Mouse (Mus musculus) hindbrain, postnatal 0 days (tissue): ENCODE results near the gene Churc1. TPM values are rescaled to one million over a fixed set of nuclear protein-coding genes. Genes with fewer than 3 reads are reported as not detected.

Experiments used
- ATAC-seq: fragments of 200-750 bp; cut with Nextera tagmentation; 2 replicates; pipeline ENCODE4 v1.8.0; 2017; ENCODE audit warnings: mild to moderate bottlenecking, moderate TSS enrichment, moderate library complexity
- DNase-seq: peaks from one replicate; pipeline ENCODE4 v3.0.0-alpha.2; 2015; ENCODE audit warnings: low spot score
- H3K27ac ChIP-seq: fragments of 300-500 bp; sonication (generic); 2 replicates; pipeline ENCODE4 v1.5.1; 2014; ENCODE audit warnings: mild to moderate bottlenecking
- H3K27me3 ChIP-seq: fragments of 300-500 bp; sonication (generic); 2 replicates; pipeline ENCODE4 v1.6.1; 2014; ENCODE audit warnings: low read length, mixed read lengths; ENCODE audit not compliant: insufficient read depth
- H3K36me3 ChIP-seq: fragments of 300-500 bp; sonication (generic); 2 replicates; pipeline ENCODE4 v1.6.1; 2014; ENCODE audit warnings: low read length, mixed read lengths; ENCODE audit not compliant: insufficient read depth
- H3K4me1 ChIP-seq: fragments of 300-500 bp; sonication (generic); 2 replicates; pipeline ENCODE4 v1.6.1; 2014; ENCODE audit warnings: antibody characterized with exemption, low read length, mixed read lengths; ENCODE audit not compliant: insufficient read depth
- H3K4me2 ChIP-seq: fragments of 300-500 bp; sonication (generic); 2 replicates; pipeline ENCODE4 v1.6.1; 2014; ENCODE audit warnings: low read depth, mild to moderate bottlenecking, low read length, moderate library complexity, mixed read lengths
- H3K4me3 ChIP-seq: fragments of 300-500 bp; sonication (generic); 2 replicates; pipeline ENCODE4 v1.5.1; 2014; ENCODE audit warnings: low read length
- H3K9ac ChIP-seq: fragments of 300-500 bp; sonication (generic); replicated peaks from 2 replicates; pipeline ENCODE4 v1.6.1; 2014; ENCODE audit warnings: mild to moderate bottlenecking, low read length, moderate library complexity, mixed read lengths
- H3K9me3 ChIP-seq: fragments of 300-500 bp; sonication (generic); 2 replicates; pipeline ENCODE4 v1.6.1; 2016; ENCODE audit warnings: low read length, mixed read lengths
- CTCF ChIP-seq: IDR thresholded peaks from 2 replicates; pipeline ENCODE4 v1.5.1; 2016; ENCODE audit warnings: antibody characterized with exemption, control low read depth, low read depth
- WGBS: fragments of 180-500 bp; shearing (Covaris S2); extraction: QIAGEN DNeasy Blood & Tissue Kit; methylation state at CpG from one replicate; pipeline ENCODE4 v1.1.7; 2014; 5-methylcytosine and 5-hydroxymethylcytosine counted together
- polyA plus RNA-seq: library from polyadenylated mRNA; unstranded; fragments of >200 nt; fragmentation: Nextera tagmentation; extraction: Ambion mirVana; gene quantifications from 2 replicates; pipeline ENCODE4 v1.2.1, GENCODE M21; 2015
- total RNA-seq: library from RNA; depleted of rRNA; stranded (reverse); fragments of >200 nt; gene quantifications from 2 replicates; pipeline ENCODE4 v1.2.3, GENCODE M21; 2014

Gene Churc1
- total and polyA plus RNA-seq, 2 experiments from 2014 or later: 46.8 to 164 TPM

DNA sequence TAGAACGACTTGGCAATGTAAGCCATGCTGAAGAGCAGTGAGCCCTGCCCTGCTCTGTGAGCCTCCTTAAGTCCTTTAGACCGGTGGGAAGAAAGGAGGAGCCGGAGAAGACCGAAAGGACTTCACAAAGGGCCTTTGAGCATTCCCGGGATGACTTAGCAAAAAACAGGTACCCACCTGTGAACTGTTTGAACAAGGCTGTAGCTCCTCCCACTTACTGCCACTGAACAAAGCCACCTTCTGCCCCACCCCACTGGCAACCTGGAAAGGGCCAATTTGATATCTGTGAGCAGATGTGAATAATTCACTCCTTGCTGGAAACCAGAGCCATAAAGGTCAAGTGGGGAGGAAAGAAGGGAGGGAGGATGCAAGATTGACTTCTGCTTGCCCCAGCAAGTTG is 30.0 kb downstream of the Churc1 start, which contains the start of gene Gpx2:
Gene Gpx2, minus strand, starts transcription at position 205 of the 400 bp plus-strand sequence.
- no peak within 1 kb of the TSS for H3K9ac ChIP-seq
- no peaks in the 10 kb centered on the region for H3K4me1 ChIP-seq
- WGBS: 78% methylated on average over 5 of the region's 5 CpGs
- peaks cover 9% of the 10 kb centered on the region for H3K36me3 ChIP-seq
- H3K4me3 ChIP-seq: no peak within 1 kb of the TSS
- no peak within 1 kb of the TSS for H3K27ac ChIP-seq
- DNase-seq (no peak), ATAC-seq (no peak)
- no peaks in the 10 kb centered on the region for H3K9me3 ChIP-seq
- H3K27me3 ChIP-seq: no peaks in the 10 kb centered on the region
- no peak for TF ChIP-seq CTCF
- H3K4me2 ChIP-seq: no peak within 1 kb of the TSS

DNA sequence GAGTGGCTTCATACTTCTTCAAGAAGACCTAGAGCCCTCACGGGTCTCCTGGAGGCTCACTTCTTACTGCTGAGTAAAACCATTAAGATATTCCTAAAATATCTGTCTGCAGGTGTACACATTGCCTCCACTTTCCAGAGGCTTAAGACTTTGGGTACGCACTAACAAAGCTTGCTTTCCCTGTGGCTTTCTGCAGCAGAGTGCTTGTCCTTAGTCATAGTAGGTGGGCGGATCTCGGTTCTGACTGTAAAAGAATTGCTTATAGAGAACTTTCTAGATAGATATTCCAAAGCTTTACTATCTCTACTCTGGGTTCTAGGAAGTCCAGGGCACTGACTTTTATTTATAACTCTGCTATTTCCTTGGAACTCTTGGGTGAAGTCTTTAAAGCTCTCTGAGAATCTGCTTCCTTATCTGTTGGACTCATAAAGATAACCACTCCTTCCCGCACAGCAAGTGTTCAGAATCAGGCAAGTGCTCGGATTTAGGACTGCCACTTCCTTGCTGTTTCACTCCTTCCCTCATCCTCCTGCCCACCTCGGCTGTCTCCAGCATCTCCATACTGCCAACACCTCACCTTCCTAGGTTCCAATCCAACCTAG is 31.7 kb downstream of the Churc1 start:
- no peaks in the 10 kb centered on the region for H3K9me3 ChIP-seq
- TF ChIP-seq CTCF: no peak
- peaks cover 9% of the 10 kb centered on the region for H3K36me3 ChIP-seq
- H3K4me2 ChIP-seq: no peak overlapping the region
- H3K27ac ChIP-seq: no peak overlapping the region
- H3K4me1 ChIP-seq: no peaks in the 10 kb centered on the region
- ATAC-seq (no peak), DNase-seq (no peak)
- H3K27me3 ChIP-seq: no peaks in the 10 kb centered on the region
- 90% methylated on average over 7 of the region's 7 CpGs for WGBS
- no peak overlapping the region for H3K4me3 ChIP-seq
- no peak overlapping the region for H3K9ac ChIP-seq

DNA sequence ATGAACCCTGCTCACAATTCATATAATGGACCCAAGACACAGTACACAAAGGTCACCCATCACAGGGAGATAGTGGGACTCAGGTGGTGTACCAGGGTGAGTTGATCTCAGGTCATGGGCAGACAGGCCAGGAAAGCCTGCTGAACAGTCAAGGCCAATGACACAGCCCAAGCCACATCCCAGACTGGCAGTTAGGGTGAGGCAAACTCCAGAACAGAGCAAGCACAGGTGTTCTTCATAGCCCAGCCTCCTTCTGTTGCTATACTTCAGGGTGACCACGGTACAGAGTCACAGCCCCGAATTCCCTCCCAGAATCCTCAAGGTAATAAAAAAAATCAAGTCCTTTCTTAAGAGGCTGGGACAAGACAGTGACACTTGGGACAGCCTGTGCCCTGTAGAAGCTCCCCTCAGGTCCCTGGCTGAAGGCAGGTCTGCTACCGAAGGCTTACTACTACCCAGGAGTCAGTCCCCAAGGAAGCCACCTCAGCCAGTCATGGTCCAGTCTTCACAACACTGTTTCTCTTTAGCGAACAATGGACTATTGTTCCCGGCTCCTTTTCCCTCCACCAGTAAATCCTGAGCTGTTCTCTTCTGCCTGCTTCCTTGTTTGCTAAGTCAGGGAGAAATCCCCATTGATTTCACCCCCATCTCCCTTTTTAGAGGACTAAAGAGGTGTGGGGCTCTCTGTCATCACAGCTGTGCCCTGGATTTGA is 32.8 kb downstream of the Churc1 start:
- H3K4me1 ChIP-seq: no peaks in the 10 kb centered on the region
- H3K36me3 ChIP-seq: peaks cover 9% of the 10 kb centered on the region
- DNase-seq: no peak
- H3K4me2 ChIP-seq: no peak overlapping the region
- H3K9me3 ChIP-seq: no peaks in the 10 kb centered on the region
- TF ChIP-seq CTCF: no peak
- H3K27me3 ChIP-seq: no peaks in the 10 kb centered on the region
- WGBS: 59% methylated on average over 5 of the region's 5 CpGs
- H3K4me3 ChIP-seq: no peak overlapping the region
- H3K9ac ChIP-seq: no peak overlapping the region
- no peak overlapping the region for H3K27ac ChIP-seq
- ATAC-seq: no peak

DNA sequence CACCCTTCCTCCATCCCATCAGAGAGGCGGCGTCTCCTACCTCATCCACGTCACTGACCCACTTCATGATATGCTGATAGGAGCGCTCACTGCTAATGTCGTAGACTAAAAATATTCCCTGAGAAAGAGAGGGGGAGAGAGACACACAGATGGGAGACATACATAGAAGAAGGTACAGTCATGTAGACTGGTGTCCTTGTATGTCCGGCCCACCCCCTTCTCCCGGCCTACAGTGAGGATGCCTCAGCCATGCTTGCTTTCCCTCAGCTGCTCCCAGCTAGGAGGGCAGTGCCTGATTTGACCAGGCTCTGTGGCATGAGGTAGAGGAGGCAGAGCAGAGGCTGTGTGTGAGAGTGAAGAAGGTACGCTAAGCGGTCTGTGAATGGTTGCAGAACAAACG is 37.7 kb downstream of the Churc1 start:
- Histone ChIP-seq H3K4me2 (no peak overlapping the region), H3K27me3 (no peaks in the 10 kb centered on the region), H3K36me3 (peaks cover 9% of the 10 kb centered on the region), H3K4me3 (no peak overlapping the region), H3K27ac (no peak overlapping the region), H3K9me3 (no peaks in the 10 kb centered on the region), H3K9ac (no peak overlapping the region), H3K4me1 (no peaks in the 10 kb centered on the region)
- ATAC-seq (no peak), DNase-seq (no peak)
- 90% methylated on average over 10 of the region's 10 CpGs for WGBS
- no peak for TF ChIP-seq CTCF

DNA sequence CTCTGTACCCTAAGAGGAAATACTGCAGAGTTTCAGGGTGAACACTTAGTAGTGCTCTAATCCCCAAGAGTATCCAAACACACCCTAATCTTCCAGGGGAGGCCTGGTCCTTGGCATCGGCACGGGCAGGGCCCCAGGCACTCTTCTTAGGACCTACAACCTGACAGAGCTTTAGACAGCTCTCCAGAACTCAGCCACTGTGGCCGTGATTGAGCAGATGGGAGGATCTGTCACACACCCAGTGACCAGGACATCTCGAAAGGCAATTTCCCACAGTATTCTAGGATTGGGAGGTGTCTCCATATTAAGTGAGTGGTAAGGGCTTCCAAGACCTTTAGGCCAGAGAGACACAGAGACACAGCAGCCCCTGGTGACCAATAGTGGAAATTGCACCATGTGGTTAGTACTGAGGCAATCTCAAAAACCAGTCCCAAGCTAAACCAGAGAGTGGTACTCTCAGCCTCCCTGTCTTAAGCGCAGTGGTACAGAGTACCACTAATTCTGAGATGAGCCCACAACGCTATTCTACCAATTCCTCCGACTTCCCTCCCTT is 38.4 kb downstream of the Churc1 start:
- peaks cover 9% of the 10 kb centered on the region for H3K36me3 ChIP-seq
- peak; percentile 67 for ATAC-seq

DNA sequence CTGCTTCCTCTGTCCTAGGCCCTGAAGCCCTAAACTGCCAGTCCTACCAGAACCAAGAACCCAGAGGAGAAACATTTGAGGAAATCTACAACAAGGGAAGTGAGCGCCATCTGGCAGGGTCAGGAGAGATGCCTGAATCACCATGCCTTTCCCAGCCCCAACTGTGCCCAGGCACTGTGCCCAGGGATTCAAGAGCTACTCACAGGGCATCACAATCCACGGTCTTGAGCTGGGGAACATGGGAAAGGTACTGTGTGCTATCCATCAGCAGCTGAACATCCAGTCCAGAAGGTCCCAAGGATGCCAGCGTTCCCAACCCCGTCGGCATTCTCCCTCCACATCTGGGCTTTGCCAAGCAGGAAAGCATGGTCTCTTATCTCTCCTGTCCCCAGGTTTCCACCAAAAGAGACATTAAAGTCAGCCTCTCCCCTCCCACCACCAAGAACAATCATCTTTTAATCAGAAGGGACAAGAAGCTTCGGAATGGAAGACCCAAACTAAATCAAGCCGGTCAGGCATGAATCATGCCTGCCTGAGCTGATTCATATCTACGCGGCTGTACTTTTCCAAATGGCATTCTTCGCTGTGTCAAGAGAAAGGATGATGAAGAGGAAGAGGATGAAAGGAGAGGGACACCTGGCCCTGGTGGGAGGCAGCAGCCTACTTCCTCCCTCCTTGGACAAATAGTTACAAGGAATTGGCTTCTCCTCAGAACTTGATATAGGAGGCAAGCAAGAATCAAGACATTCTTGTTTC is 39.9 kb downstream of the Churc1 start:
- TF ChIP-seq CTCF: no peak

More for the DNA sequence above, 38.4 kb downstream of the Churc1 start:
- WGBS: 53% methylated on average over 7 of the region's 7 CpGs
- no peak overlapping the region for H3K9ac ChIP-seq
- TF ChIP-seq CTCF: peak; percentile 84
- H3K27me3 ChIP-seq: no peaks in the 10 kb centered on the region
- no peaks in the 10 kb centered on the region for H3K9me3 ChIP-seq
- H3K4me1 ChIP-seq: no peaks in the 10 kb centered on the region
- no peak overlapping the region for H3K4me2 ChIP-seq
- DNase-seq: peak; percentile 69
- no peak overlapping the region for H3K27ac ChIP-seq
- H3K4me3 ChIP-seq: no peak overlapping the region

More for the DNA sequence above, 39.9 kb downstream of the Churc1 start:
- Histone ChIP-seq H3K27me3 (no peaks in the 10 kb centered on the region), H3K9ac (no peak overlapping the region), H3K36me3 (no peaks in the 10 kb centered on the region; the same call in 1 of the 2 replicates), H3K4me2 (no peak overlapping the region), H3K4me1 (no peaks in the 10 kb centered on the region), H3K27ac (no peak overlapping the region; the same call in 1 of the 2 replicates), H3K4me3 (no peak overlapping the region), H3K9me3 (no peaks in the 10 kb centered on the region)
- WGBS: 76% methylated on average over 10 of the region's 10 CpGs
- ATAC-seq (no peak), DNase-seq (peak; percentile 53)
